Mouse (Mus musculus): ENCODE measurements around the gene Upk2. TPM values are rescaled to one million over a fixed set of nuclear protein-coding genes. Genes with fewer than 3 reads are reported as not detected.
"Not testable (repeated sequence)": the region's sequence is repeated elsewhere in the genome, so short reads cannot be mapped to it uniquely, and the experiment has no call there.

The Upk2 gene
- polyA plus RNA-seq, 1 experiment from 2014 or later = 0.14 TPM

DNA sequence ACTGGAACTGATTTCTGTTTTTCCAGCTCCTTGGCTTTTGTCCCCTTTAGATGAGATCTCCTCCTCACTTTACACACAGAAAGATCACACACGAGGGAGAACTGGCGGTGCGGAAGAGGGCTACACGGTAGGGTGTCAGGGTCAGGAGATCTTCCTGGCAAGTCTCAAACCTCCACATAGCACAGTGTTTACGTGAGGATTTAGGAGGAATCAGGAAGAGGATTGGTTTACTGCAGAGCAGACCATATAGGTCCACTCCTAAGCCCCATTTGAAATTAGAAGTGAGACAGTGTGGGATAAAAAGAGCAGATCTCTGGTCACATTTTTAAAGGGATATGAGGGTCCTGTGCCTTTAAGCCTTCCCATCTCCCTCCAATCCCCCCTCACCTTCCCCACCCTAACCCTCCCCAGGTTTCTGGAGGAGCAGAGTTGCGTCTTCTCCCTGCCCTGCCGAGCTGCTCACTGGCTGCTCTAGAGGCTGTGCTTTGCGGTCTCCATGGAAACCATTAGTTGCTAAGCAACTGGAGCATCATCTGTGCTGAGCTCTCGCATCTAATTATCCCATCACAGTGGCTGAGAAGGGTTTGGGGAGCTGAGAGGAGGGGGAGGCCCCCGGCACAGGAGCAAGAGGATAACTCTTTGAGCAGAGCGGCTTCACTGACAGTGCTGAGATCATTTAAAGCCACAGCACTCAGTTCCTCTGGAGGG is 2.4 kb upstream of the Upk2 start:
- peaks cover 40% of the 10 kb centered on the region for H3K27me3 ChIP-seq (ENCODE audit: control insufficient read depth, insufficient read depth, low read length)
- no peaks in the 10 kb centered on the region for H3K9me3 ChIP-seq (replicated peaks; ENCODE audit: control insufficient read depth, low read length)
- no peak overlapping the region for H3K9ac ChIP-seq (ENCODE audit: low read depth, low read length)
- H3K4me2 ChIP-seq = no peak overlapping the region
- no peak overlapping the region for H3K4me3 ChIP-seq (ENCODE audit: low read depth, low read length)
- no peaks in the 10 kb centered on the region for H3K36me3 ChIP-seq (ENCODE audit: control insufficient read depth, insufficient read depth, low read length)
- H3K27ac ChIP-seq (ENCODE audit: low read depth, low read length) = no peak overlapping the region
- ATAC-seq (replicated peaks; ENCODE audit: insufficient number of reproducible peaks, low FRiP score, low TSS enrichment) = no peak
- WGBS (ENCODE audit: insufficient replicate concordance) = 17% methylated on average over 11 of the region's 11 CpGs
- 0 out of 2 replicates have a peak, but pooled peaks cover 2% of the 10 kb centered on the region for H3K4me1 ChIP-seq (ENCODE audit: control insufficient read depth, insufficient read depth, low read length)

GRCm38 (mm10) chr9:44454132-44454890 is 465 bp downstream of the Upk2 start:
- ATAC-seq (replicated peaks; ENCODE audit: insufficient number of reproducible peaks, low FRiP score, low TSS enrichment) = peak; percentile 80
- Histone ChIP-seq H3K4me3 (ENCODE audit: low read depth, low read length) (no peak overlapping the region), H3K27me3 (ENCODE audit: control insufficient read depth, insufficient read depth, low read length) (peaks cover 40% of the 10 kb centered on the region), H3K4me1 (ENCODE audit: control insufficient read depth, insufficient read depth, low read length) (0 out of 2 replicates have a peak, but pooled peaks cover 2% of the 10 kb centered on the region), H3K9me3 (replicated peaks; ENCODE audit: control insufficient read depth, low read length) (no peaks in the 10 kb centered on the region), H3K36me3 (ENCODE audit: control insufficient read depth, insufficient read depth, low read length) (no peaks in the 10 kb centered on the region), H3K4me2 (peak overlapping the region; percentile 38), H3K27ac (ENCODE audit: low read depth, low read length) (no peak overlapping the region), H3K9ac (ENCODE audit: low read depth, low read length) (0 out of 2 replicates have a peak overlapping the region, but pooled peaks have one; percentile 28)
- 7% methylated on average over 14 of the region's 14 CpGs for WGBS (ENCODE audit: insufficient replicate concordance)

- Histone ChIP-seq H3K4me2 (no peak overlapping the region), H3K4me1 (ENCODE audit: control insufficient read depth, insufficient read depth, low read length) (0 out of 2 replicates have a peak, but pooled peaks cover 2% of the 10 kb centered on the region), H3K36me3 (ENCODE audit: control insufficient read depth, insufficient read depth, low read length) (no peaks in the 10 kb centered on the region), H3K9ac (ENCODE audit: low read depth, low read length) (no peak overlapping the region), H3K27me3 (ENCODE audit: control insufficient read depth, insufficient read depth, low read length) (peaks cover 18% of the 10 kb centered on the region), H3K27ac (ENCODE audit: low read depth, low read length) (no peak overlapping the region), H3K9me3 (replicated peaks; ENCODE audit: control insufficient read depth, low read length) (no peaks in the 10 kb centered on the region), H3K4me3 (ENCODE audit: low read depth, low read length) (no peak overlapping the region)
- ATAC-seq (replicated peaks; ENCODE audit: insufficient number of reproducible peaks, low FRiP score, low TSS enrichment) = no peak
Measured at GRCm38 (mm10) chr9:44450387-44450786, 4.4 kb downstream of the Upk2 start.

- not testable (repeated sequence) for H3K27ac ChIP-seq (ENCODE audit: low read depth, low read length); H3K4me3 ChIP-seq (ENCODE audit: low read depth, low read length); H3K36me3 ChIP-seq (ENCODE audit: control insufficient read depth, insufficient read depth, low read length); H3K9ac ChIP-seq (ENCODE audit: low read depth, low read length); H3K4me1 ChIP-seq (ENCODE audit: control insufficient read depth, insufficient read depth, low read length); H3K9me3 ChIP-seq (replicated peaks; ENCODE audit: control insufficient read depth, low read length); H3K4me2 ChIP-seq; H3K27me3 ChIP-seq (ENCODE audit: control insufficient read depth, insufficient read depth, low read length); ATAC-seq (replicated peaks; ENCODE audit: insufficient number of reproducible peaks, low FRiP score, low TSS enrichment)
- WGBS (ENCODE audit: insufficient replicate concordance) = 71% methylated on average over 7 of the region's 7 CpGs
Measured at GRCm38 (mm10) chr9:44444402-44445025, 10.3 kb downstream of the Upk2 start.

DNA sequence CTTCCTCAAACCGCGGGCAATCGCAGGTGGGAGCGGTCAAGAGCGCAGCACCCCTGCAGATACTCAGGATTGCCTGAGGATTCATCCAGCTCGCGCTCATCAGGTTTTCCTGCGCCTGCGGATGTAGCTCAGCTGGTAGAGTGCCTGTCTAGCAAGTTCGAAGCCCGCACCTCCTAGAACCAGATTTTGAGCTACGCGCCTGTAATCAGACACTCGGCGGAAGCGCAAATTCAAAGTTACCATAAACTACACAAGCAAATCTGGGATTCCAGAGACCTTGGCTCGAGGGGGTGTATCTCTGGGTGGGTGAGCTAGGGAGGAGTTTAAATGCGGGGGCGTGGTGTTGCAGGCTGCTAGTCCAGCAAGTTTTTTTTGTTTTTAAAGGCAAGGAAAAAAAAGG is 13.8 kb downstream of the Upk2 start, which contains the start of gene Foxr1:
Gene Foxr1 (minus strand): TSS at position 176 of the 400 bp plus-strand sequence.
- Histone ChIP-seq H3K27ac (ENCODE audit: low read depth, low read length) (no peak within 1 kb of the TSS), H3K4me3 (ENCODE audit: low read depth, low read length) (no peak within 1 kb of the TSS), H3K9ac (ENCODE audit: low read depth, low read length) (no peak within 1 kb of the TSS), H3K36me3 (ENCODE audit: control insufficient read depth, insufficient read depth, low read length) (no peaks in the 10 kb centered on the region), H3K9me3 (replicated peaks; ENCODE audit: control insufficient read depth, low read length) (no peaks in the 10 kb centered on the region), H3K4me2 (no peak within 1 kb of the TSS; the same call in 1 of the 2 replicates), H3K4me1 (ENCODE audit: control insufficient read depth, insufficient read depth, low read length) (no peaks in the 10 kb centered on the region), H3K27me3 (ENCODE audit: control insufficient read depth, insufficient read depth, low read length) (no peaks in the 10 kb centered on the region)
- no peak for ATAC-seq (replicated peaks; ENCODE audit: insufficient number of reproducible peaks, low FRiP score, low TSS enrichment)
- 58% methylated on average over 19 of the region's 19 CpGs for WGBS (ENCODE audit: insufficient replicate concordance)

- Histone ChIP-seq H3K4me1 (ENCODE audit: control insufficient read depth, insufficient read depth, low read length) (no peaks in the 10 kb centered on the region), H3K36me3 (ENCODE audit: control insufficient read depth, insufficient read depth, low read length) (no peaks in the 10 kb centered on the region), H3K9me3 (replicated peaks; ENCODE audit: control insufficient read depth, low read length) (no peaks in the 10 kb centered on the region), H3K4me2 (no peak overlapping the region), H3K27me3 (ENCODE audit: control insufficient read depth, insufficient read depth, low read length) (no peaks in the 10 kb centered on the region), H3K4me3 (ENCODE audit: low read depth, low read length) (no peak overlapping the region), H3K27ac (ENCODE audit: low read depth, low read length) (no peak overlapping the region), H3K9ac (ENCODE audit: low read depth, low read length) (no peak overlapping the region)
- WGBS (ENCODE audit: insufficient replicate concordance) = 73% methylated on average over 6 of the region's 6 CpGs
- no peak for ATAC-seq (replicated peaks; ENCODE audit: insufficient number of reproducible peaks, low FRiP score, low TSS enrichment)
Measured at GRCm38 (mm10) chr9:44435747-44436146, 19.0 kb downstream of the Upk2 start.

DNA sequence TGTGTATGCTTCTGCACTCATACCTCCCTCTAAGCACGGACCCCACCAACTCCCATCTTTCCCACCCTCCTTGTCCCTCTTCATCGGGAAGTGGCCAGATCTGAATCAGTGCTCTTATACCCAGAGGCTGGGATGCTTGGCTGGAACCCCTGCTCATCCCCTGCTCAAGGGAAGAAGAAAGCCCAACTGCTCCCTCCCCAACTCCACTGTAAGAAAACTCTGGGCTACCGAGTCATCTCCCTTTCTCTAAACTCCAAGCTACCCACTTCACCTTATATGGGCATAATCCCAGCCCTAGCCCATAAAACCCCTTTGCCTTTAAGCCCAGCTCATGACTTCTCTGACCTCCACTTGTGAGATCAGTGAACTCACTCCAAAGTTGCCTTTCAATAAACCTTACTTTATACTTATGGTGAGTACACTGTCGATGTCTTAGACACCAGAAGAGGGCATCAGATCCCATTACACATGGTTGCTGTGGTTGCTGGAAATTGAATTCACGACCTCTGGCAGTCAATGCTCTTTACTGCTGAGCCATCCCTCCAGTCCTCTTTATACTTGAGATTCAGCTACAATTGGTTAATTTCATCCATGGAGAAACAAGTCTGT is 22.1 kb downstream of the Upk2 start:
- Histone ChIP-seq H3K4me2 (no peak overlapping the region), H3K9ac (ENCODE audit: low read depth, low read length) (no peak overlapping the region), H3K4me3 (ENCODE audit: low read depth, low read length) (no peak overlapping the region), H3K27me3 (ENCODE audit: control insufficient read depth, insufficient read depth, low read length) (no peaks in the 10 kb centered on the region), H3K36me3 (ENCODE audit: control insufficient read depth, insufficient read depth, low read length) (no peaks in the 10 kb centered on the region), H3K4me1 (ENCODE audit: control insufficient read depth, insufficient read depth, low read length) (no peaks in the 10 kb centered on the region), H3K27ac (ENCODE audit: low read depth, low read length) (no peak overlapping the region), H3K9me3 (replicated peaks; ENCODE audit: control insufficient read depth, low read length) (no peaks in the 10 kb centered on the region)
- ATAC-seq (replicated peaks; ENCODE audit: insufficient number of reproducible peaks, low FRiP score, low TSS enrichment) = no peak
- 38% methylated on average over 5 of the region's 5 CpGs for WGBS (ENCODE audit: insufficient replicate concordance)

GRCm38 (mm10) chr9:44423576-44423975 is 31.2 kb downstream of the Upk2 start:
- Histone ChIP-seq H3K9me3 (replicated peaks; ENCODE audit: control insufficient read depth, low read length) (no peaks in the 10 kb centered on the region), H3K4me3 (ENCODE audit: low read depth, low read length) (no peak overlapping the region), H3K4me2 (no peak overlapping the region), H3K27ac (ENCODE audit: low read depth, low read length) (no peak overlapping the region), H3K4me1 (ENCODE audit: control insufficient read depth, insufficient read depth, low read length) (no peaks in the 10 kb centered on the region; the same call in 1 of the 2 replicates), H3K36me3 (ENCODE audit: control insufficient read depth, insufficient read depth, low read length) (no peaks in the 10 kb centered on the region), H3K9ac (ENCODE audit: low read depth, low read length) (no peak overlapping the region), H3K27me3 (ENCODE audit: control insufficient read depth, insufficient read depth, low read length) (no peaks in the 10 kb centered on the region)
- WGBS (ENCODE audit: insufficient replicate concordance) = 74% methylated on average over 4 of the region's 4 CpGs
- ATAC-seq (replicated peaks; ENCODE audit: insufficient number of reproducible peaks, low FRiP score, low TSS enrichment) = no peak
